Mouse (Mus musculus) CH12.LX (cell line): ENCODE measurements around the gene Abhd16b. TPM values are rescaled to one million over a fixed set of nuclear protein-coding genes. Genes with fewer than 3 reads are reported as not detected.

ENCODE experiments used
- DNase-seq: peaks from one replicate; pipeline ENCODE4 v3.0.0-alpha.2; 2013; ENCODE audit errors: extremely low read depth
- H3K27ac ChIP-seq: 2 replicates; pipeline ENCODE4 v1.5.1; 2012; ENCODE audit warnings: low read depth, mild to moderate bottlenecking, control low read depth, moderate library complexity; ENCODE audit not compliant: insufficient read depth
- H3K27me3 ChIP-seq: replicated peaks from 2 replicates; pipeline ENCODE3; 2012; ENCODE audit warnings: inconsistent platforms
- H3K36me3 ChIP-seq, 2 experiments: replicated peaks in 1 of 2; 2 replicates each; pipeline versions ENCODE3 to v1.6.1; 2012; ENCODE audit warnings: inconsistent platforms in 1 of 2, low read length in 1 of 2, mild to moderate bottlenecking in 1 of 2, mixed read lengths in 1 of 2, moderate library complexity in 1 of 2; ENCODE audit not compliant: control insufficient read depth in 1 of 2, insufficient read depth in 1 of 2
- H3K4me1 ChIP-seq, 2 experiments: 2 replicates each; pipeline ENCODE4 v1.6.1; 2012; ENCODE audit warnings: inconsistent platforms in 1 of 2, moderate library complexity in 1 of 2; ENCODE audit not compliant: insufficient read depth in 2 of 2, control insufficient read depth in 1 of 2
- H3K4me2 ChIP-seq: 2 replicates; pipeline ENCODE4 v1.6.1; 2012; ENCODE audit warnings: low read depth, mild to moderate bottlenecking, control low read depth; ENCODE audit not compliant: poor library complexity, insufficient read depth, severe bottlenecking
- H3K4me3 ChIP-seq, 3 experiments: fragments of 150-350 bp in 1 of 3; sonication (generic) in 1 of 3; replicated peaks in 1 of 3; 2 replicates each; pipeline versions ENCODE3 to v1.5.1; 2011 to 2012; ENCODE audit warnings: low read depth in 2 of 3, low read length in 2 of 3, mild to moderate bottlenecking in 2 of 3, moderate library complexity in 2 of 3, control low read depth in 1 of 3, improper control_type of control experiment in 1 of 3, inconsistent platforms in 1 of 3, mixed read lengths in 1 of 3; ENCODE audit not compliant: poor library complexity in 1 of 3
- H3K79me2 ChIP-seq: replicated peaks from 2 replicates; pipeline ENCODE4 v1.6.1; 2012; ENCODE audit warnings: mild to moderate bottlenecking, moderate library complexity; ENCODE audit not compliant: control insufficient read depth, poor library complexity, insufficient read depth, severe bottlenecking; ENCODE audit errors: extremely low read depth
- H3K9ac ChIP-seq: 2 replicates; pipeline ENCODE4 v1.6.1; 2012; ENCODE audit warnings: low read depth, mild to moderate bottlenecking, control low read depth, moderate library complexity; ENCODE audit not compliant: insufficient read depth
- H3K9me3 ChIP-seq: replicated peaks from 2 replicates; pipeline ENCODE3; 2012; ENCODE audit warnings: low read length, inconsistent platforms, mixed read lengths
- CHD2 ChIP-seq: IDR thresholded peaks from 2 replicates; pipeline ENCODE4 v1.6.1; 2011; ENCODE audit warnings: low read length, improper control_type of control experiment
- CTCF ChIP-seq, 2 experiments: IDR thresholded peaks in 1 of 2; conservative IDR thresholded peaks in 1 of 2; 2 replicates each; pipeline ENCODE4 v1.5.1; 2011 to 2012; ENCODE audit warnings: low read depth in 2 of 2, low read length in 2 of 2, improper control_type of control experiment in 1 of 2, inconsistent platforms in 1 of 2, mild to moderate bottlenecking in 1 of 2, moderate library complexity in 1 of 2
- GABPA ChIP-seq: IDR thresholded peaks from 2 replicates; pipeline ENCODE4 v1.6.1; 2012; ENCODE audit warnings: low read depth, low read length, improper control_type of control experiment, inconsistent platforms; ENCODE audit not compliant: insufficient replicate concordance
- JUN ChIP-seq: IDR thresholded peaks from 2 replicates; pipeline ENCODE4 v1.6.1; 2011; ENCODE audit warnings: low read depth, mild to moderate bottlenecking, low read length, improper control_type of control experiment, moderate library complexity; ENCODE audit not compliant: insufficient read depth
- KAT2A ChIP-seq: IDR thresholded peaks from 2 replicates; pipeline ENCODE4 v1.6.1; 2012; ENCODE audit warnings: low read length, improper control_type of control experiment, inconsistent platforms; ENCODE audit not compliant: insufficient replicate concordance
- MAX ChIP-seq: IDR thresholded peaks from 2 replicates; pipeline ENCODE4 v1.6.1; 2011; ENCODE audit warnings: low read length, improper control_type of control experiment
- MAZ ChIP-seq: IDR thresholded peaks from 2 replicates; pipeline ENCODE4 v1.6.1; 2012; ENCODE audit warnings: low read depth, mild to moderate bottlenecking, inconsistent platforms, low read length, improper control_type of control experiment, moderate library complexity
- MXI1 ChIP-seq: IDR thresholded peaks from 2 replicates; pipeline ENCODE4 v1.6.1; 2011; ENCODE audit warnings: mild to moderate bottlenecking, low read depth, low read length, improper control_type of control experiment
- PAX5 ChIP-seq: IDR thresholded peaks from 2 replicates; pipeline ENCODE4 v1.6.1; 2012; ENCODE audit warnings: low read length, inconsistent platforms, mixed read lengths
- RAD21 ChIP-seq: IDR thresholded peaks from 2 replicates; pipeline ENCODE4 v1.6.1; 2011; ENCODE audit warnings: low read depth, mild to moderate bottlenecking, low read length, improper control_type of control experiment, moderate library complexity
- RCOR1 ChIP-seq: conservative IDR thresholded peaks from 2 replicates; pipeline ENCODE4 v1.6.1; 2012; ENCODE audit warnings: low read depth, mild to moderate bottlenecking, inconsistent platforms, low read length, improper control_type of control experiment
- SIN3A ChIP-seq: IDR thresholded peaks from 2 replicates; pipeline ENCODE4 v1.6.1; 2012; ENCODE audit warnings: low read length, improper control_type of control experiment, inconsistent platforms
- SMC3 ChIP-seq: IDR thresholded peaks from 2 replicates; pipeline ENCODE4 v1.6.1; 2011; ENCODE audit warnings: low read depth, low read length, improper control_type of control experiment
- USF2 ChIP-seq: conservative IDR thresholded peaks from 2 replicates; pipeline ENCODE4 v1.6.1; 2011; ENCODE audit warnings: low read depth, low read length, improper control_type of control experiment
- ZNF384 ChIP-seq: IDR thresholded peaks from 2 replicates; pipeline ENCODE4 v1.6.1; 2012; ENCODE audit warnings: low read depth, low read length, improper control_type of control experiment, inconsistent platforms
- dilution Hi-C: fragments of 300-500 bp; cut with MboI; formaldehyde crosslinking; loops from 2 replicates; pipeline ENCODE4 v1.14.3; 2020; ENCODE audit warnings: low sequenced_read_pairs; ENCODE audit not compliant: extremely low pct_unique_long_range_greater_than_20kb, extremely low pct_ligation_motif_present
- in situ Hi-C: fragments of 300-500 bp; cut with MboI; formaldehyde crosslinking; loops from 3 replicates; pipeline ENCODE4 v1.14.3; 2019; ENCODE audit warnings: low sequenced_read_pairs, low pct_ligation_motif_present, low pct_unique_long_range_greater_than_20kb, mixed read lengths
- polyA plus RNA-seq: library from polyadenylated mRNA; unstranded; fragments of >175 nt; gene quantifications from 2 replicates; pipeline ENCODE4 v1.2.1, GENCODE M21; 2012; ENCODE audit warnings: low read depth; ENCODE audit not compliant: insufficient read length
- total RNA-seq, 2 experiments: library from RNA; depleted of rRNA; stranded (reverse); fragments of 300-350 nt in 1 of 2; fragments of >200 nt in 1 of 2; gene quantifications; 2 replicates each; pipeline ENCODE4 v1.2.3; 2012 to 2014

Abhd16b gene
- total and polyA plus RNA-seq, 3 experiments = not detected

- peak; percentile 62 for DNase-seq
- in situ Hi-C loops (no loop called here), dilution Hi-C loops (no loop called here)
- peaks cover 7 to 41% of the 10 kb centered on the region in 2 experiments; a peak in 3 of 4 replicates for H3K4me1 ChIP-seq
- H3K9me3 ChIP-seq = no peaks in the 10 kb centered on the region
- H3K4me2 ChIP-seq = no peak overlapping the region; the same call in 1 of the 2 replicates
- peaks cover 72% of the 10 kb centered on the region for H3K79me2 ChIP-seq
- H3K27ac ChIP-seq = no peak overlapping the region
- peaks cover 6 to 49% of the 10 kb centered on the region in 2 experiments for H3K36me3 ChIP-seq
- H3K9ac ChIP-seq = no peak overlapping the region
- TF ChIP-seq CTCF (conservative IDR thresholded peaks at IDR 0.05 in 1 of 2, IDR thresholded peaks at IDR 0.05 in 1 of 2; ENCODE audit: low read depth in 2 of 2, low read length in 2 of 2) (peak; percentile 63 to 96), USF2 (no peak), SIN3A (no peak), RAD21 (peak; percentile 16), CHD2 (no peak), RCOR1 (no peak), SMC3 (peak; percentile 50), JUN (no peak)
- no peaks in the 10 kb centered on the region for H3K27me3 ChIP-seq
- H3K4me3 ChIP-seq = no peak overlapping the region
These were observed 29.8 kb downstream of the Abhd16b start for GRCm38 (mm10) chr2:181522811-181523210.

- peaks cover 10 to 67% of the 10 kb centered on the region in 2 experiments for H3K36me3 ChIP-seq
- H3K27me3 ChIP-seq = no peaks in the 10 kb centered on the region
- peaks cover 87% of the 10 kb centered on the region for H3K79me2 ChIP-seq
- no peak overlapping the region for H3K27ac ChIP-seq
- no peak for DNase-seq
- no peak for TF ChIP-seq RAD21
- dilution Hi-C loops (no loop called here), in situ Hi-C loops (no loop called here)
- no peak overlapping the region for H3K9ac ChIP-seq
- peaks cover 4 to 32% of the 10 kb centered on the region in 2 experiments; a peak in 3 of 4 replicates for H3K4me1 ChIP-seq
- H3K4me3 ChIP-seq = no peak overlapping the region
- H3K9me3 ChIP-seq = peaks cover 6% of the 10 kb centered on the region
- H3K4me2 ChIP-seq = no peak overlapping the region
These were observed 32.5 kb downstream of the Abhd16b start for GRCm38 (mm10) chr2:181525526-181525925.

GRCm38 (mm10) chr2:181529076-181529475, 36.1 kb downstream of the Abhd16b start:
- Histone ChIP-seq H3K36me3 (peaks cover 14 to 80% of the 10 kb centered on the region in 2 experiments), H3K4me2 (no peak overlapping the region), H3K27me3 (no peaks in the 10 kb centered on the region), H3K79me2 (peaks cover 84% of the 10 kb centered on the region), H3K4me3 (no peak overlapping the region), H3K9ac (no peak overlapping the region), H3K9me3 (peaks cover 11% of the 10 kb centered on the region), H3K27ac (no peak overlapping the region), H3K4me1 (peaks cover 0 to 19% of the 10 kb centered on the region in 2 experiments; a peak in 2 of 4 replicates)
- no peak for TF ChIP-seq CTCF (conservative IDR thresholded peaks at IDR 0.05 in 1 of 2, IDR thresholded peaks at IDR 0.05 in 1 of 2; ENCODE audit: low read depth in 2 of 2, low read length in 2 of 2)
- no peak for TF ChIP-seq JUN
- TF ChIP-seq MAZ = no peak
- TF ChIP-seq MXI1 = no peak
- no peak for TF ChIP-seq PAX5
- TF ChIP-seq KAT2A = no peak
- TF ChIP-seq GABPA = no peak
- no peak for TF ChIP-seq ZNF384
- no peak for TF ChIP-seq MAX
- in situ Hi-C loops (no loop called here), dilution Hi-C loops (no loop called here)
- DNase-seq = no peak
